Mouse (Mus musculus) gastrocnemius, adult 2 months (tissue): ENCODE results near the gene Smoc1. TPM values are rescaled to one million over a fixed set of nuclear protein-coding genes. Genes with fewer than 3 reads are reported as not detected.

Experiments used
- DNase-seq: peaks from one replicate; pipeline ENCODE4 v3.0.0; 2022
- H3K27ac ChIP-seq: fragments of 200-600 bp; 2 replicates; pipeline ENCODE4 v1.8.1; 2022; ENCODE audit warnings: mild to moderate bottlenecking
- H3K4me3 ChIP-seq: fragments of 200-600 bp; 2 replicates; pipeline ENCODE4 v1.8.1; 2022; ENCODE audit warnings: mild to moderate bottlenecking, moderate library complexity
- CTCF ChIP-seq: fragments of 200-600 bp; IDR thresholded peaks from 2 replicates; pipeline ENCODE4 v1.8.1; 2022; ENCODE audit warnings: antibody characterized with exemption, mild to moderate bottlenecking, moderate library complexity
- intact Hi-C: fragments of 180-260 bp; cut with DNase I; formaldehyde crosslinking; loops from one replicate; pipeline ENCODE4 v1.15.1; 2025
- total RNA-seq, 2 experiments: library from RNA; stranded (reverse); gene quantifications; 2 replicates each; pipeline ENCODE4 v1.2.3; 2021

Smoc1 gene
- total RNA-seq, 2 experiments from 2014 or later: 0.61 to 0.98 TPM

DNA sequence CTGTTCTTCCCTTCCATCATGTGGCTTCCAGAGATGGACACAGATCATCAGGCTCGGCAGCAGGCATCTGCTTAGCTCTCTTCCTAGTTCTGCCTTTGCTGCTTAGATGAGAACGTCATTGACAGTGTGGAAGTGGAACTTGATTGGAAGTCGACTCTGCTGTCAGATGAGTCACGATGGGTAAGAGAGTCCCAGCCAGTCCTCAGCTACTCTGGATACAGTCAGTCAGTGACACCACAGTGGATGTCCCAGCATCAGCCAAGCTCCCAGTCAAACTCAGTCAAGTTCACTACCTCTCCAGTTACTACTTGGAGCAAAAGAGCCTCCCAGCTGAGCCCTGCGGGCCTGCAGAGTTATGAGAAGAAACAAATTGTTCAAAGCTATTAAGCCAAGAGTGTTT is 72.6 kb downstream of the Smoc1 start:
- Histone ChIP-seq H3K4me3 (no peak overlapping the region), H3K27ac (no peak overlapping the region)
- TF ChIP-seq CTCF: no peak
- no peak for DNase-seq
- intact Hi-C loops: no loop called here

DNA sequence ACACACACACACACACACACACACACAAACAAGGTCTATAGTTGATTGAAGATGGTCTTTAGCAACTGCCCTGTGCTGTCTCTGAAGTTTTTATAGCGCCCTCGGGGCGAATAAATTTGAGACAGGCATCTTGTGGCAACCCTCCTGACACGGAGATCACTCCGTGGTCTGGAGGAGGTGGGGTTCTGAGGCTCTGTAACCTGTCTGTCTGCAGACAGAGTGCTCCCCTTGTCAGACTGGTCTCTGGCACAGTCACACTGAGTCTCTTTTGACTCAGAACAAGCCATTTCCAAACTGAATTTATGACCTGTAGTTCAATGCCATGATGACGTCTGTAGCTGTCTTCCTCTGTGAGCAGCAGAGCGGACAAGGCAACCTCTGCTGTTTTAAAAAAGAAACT is 75.1 kb downstream of the Smoc1 start:
- Histone ChIP-seq H3K4me3 (no peak overlapping the region), H3K27ac (no peak overlapping the region)
- TF ChIP-seq CTCF: no peak
- intact Hi-C loops: no loop called here
- no peak for DNase-seq

DNA sequence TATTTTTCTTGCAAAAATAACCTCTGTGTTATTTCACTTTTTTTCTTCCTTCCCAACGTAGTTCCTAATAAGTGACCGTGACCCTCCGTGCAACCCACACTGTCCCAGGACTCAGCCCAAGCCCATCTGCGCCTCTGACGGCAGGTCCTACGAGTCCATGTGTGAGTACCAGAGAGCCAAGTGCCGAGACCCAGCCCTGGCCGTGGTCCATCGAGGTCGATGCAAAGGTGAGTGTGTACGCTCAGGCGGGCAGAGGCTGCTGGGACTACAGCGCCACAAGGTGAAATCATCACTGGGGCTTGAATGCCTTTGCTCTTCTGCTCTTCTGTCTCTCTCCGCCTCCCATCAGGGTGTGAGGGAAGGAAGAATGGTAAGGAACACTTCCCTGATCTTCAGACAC is 77.9 kb downstream of the Smoc1 start:
- Histone ChIP-seq H3K27ac (no peak overlapping the region), H3K4me3 (no peak overlapping the region)
- intact Hi-C loops: no loop called here
- no peak for DNase-seq
- TF ChIP-seq CTCF: no peak

DNA sequence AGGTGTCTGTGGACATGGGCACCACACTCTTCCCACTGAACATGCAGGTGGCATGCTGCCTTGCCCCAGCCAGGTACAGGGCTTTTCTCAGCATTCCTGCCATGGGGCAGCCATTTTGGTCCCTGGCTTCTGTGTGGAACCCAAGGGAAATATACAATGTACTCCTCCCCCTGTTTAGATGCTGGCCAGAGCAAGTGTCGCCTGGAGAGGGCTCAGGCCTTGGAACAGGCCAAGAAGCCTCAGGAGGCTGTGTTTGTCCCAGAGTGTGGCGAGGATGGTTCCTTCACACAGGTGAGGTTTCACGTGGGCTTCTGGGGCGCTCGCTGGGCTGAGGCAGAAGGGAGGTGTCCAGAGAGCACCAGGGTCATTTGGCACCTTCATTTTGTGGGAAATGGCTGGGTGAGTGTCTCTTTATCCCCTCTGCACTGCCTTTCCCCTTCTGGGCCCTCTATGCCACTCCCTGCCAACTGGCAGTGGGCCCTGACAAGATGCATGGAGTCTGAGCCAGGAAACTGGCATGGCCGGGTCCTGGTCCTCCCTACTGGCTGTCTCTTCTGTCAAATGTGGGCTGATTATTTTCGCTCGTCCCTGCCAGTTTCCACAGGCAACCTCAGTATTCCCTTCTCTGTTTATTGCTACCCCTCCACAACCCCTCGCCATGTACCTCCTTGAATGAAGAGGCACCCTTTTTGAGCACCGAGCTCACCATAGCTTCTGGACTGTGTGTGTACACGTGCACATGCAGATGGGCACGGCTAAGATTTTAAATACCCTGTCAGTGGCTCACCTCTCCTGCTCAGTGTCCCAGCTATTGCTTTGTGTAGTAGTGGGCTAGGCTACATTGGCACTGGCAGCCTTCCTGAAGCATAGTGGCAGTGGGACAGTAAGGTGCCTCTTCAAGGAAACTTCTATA is 79.4 kb downstream of the Smoc1 start:
- Histone ChIP-seq H3K4me3 (no peak overlapping the region), H3K27ac (no peak overlapping the region)
- intact Hi-C loops: no loop called here
- TF ChIP-seq CTCF: no peak
- DNase-seq: peak; percentile 25

DNA sequence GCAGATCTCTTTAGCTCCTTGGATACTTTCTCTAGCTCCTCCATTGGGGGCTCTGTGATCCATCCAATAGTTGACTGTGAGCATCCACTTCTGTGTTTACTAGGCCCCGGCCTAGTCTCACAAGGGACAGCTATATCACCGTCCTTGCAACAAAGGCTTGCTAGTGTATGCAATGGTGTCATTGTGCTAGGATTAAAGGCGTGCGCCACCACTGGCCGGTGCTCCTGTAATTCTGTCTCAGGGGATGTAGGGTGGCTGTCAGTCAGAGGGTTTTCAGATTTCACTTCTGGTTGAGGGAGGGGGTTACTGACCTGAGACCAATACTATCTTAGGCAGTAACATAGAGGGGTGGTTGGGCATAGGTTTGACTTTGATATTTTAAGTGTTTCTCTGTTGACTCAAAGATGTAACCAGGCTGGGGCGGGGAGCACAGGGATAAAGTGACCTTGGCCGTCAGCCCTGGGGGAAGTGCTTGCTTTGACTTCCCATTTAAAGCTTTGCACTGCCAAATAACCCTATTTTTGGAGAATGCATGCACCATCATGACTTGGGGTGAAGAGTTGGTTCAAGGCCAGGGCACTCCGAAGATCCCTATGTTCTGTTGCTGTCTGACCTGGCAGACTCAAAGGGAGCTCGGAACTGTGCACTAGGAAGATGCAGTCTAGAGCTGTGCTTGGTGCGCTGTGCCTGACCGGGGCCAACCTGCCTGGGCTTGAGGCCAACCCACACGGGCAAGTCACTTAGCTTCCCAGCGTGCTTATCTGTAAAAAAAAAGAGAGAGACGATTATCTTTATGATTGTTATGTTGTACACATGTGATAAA is 80.9 kb downstream of the Smoc1 start:
- TF ChIP-seq CTCF: no peak
- H3K27ac ChIP-seq: no peak overlapping the region
- no peak overlapping the region for H3K4me3 ChIP-seq
- intact Hi-C loops: no loop called here
- DNase-seq: no peak

DNA sequence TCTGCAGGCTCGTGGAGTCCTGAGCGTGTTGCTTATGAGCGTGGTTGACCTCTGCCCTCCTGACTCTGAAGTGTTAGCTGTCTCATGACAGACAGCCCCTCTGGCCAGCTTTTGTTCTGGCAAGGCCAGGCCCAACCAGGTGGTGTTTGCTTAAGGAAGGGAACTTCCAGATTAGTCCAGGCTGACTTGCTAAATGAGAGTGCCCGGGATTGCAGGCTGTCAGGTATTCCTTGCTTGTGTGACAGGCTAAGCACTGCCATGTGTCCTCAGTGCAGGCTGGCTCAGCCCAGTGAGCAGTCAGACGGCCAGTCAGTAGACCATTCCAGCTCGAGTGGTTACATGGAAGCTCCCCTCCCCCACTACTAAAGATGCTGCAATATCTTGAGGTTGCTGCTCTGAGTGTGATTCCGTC is 82.0 kb downstream of the Smoc1 start:
- TF ChIP-seq CTCF: no peak
- H3K27ac ChIP-seq: no peak overlapping the region
- intact Hi-C loops: no loop called here
- H3K4me3 ChIP-seq: no peak overlapping the region
- no peak for DNase-seq

DNA sequence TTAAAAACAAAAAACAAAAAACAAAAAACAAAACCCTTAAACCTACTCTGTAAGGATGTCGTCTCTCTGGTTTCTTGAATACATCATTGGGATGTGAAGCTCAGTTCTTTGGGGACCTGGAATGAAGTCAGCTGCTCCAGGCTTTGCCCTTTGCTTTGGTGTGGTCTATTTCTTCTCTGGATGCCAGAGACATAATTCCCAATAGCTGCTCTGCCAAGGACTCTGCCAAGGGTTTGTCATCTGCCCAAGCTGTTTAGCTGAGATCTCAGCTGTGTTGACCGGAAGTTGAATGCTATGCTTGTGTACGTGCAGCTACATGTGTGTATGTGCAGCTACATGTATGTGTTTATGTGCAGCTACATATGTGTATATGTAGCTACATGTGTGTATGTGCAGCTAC is 83.4 kb downstream of the Smoc1 start:
- intact Hi-C loops: no loop called here
- TF ChIP-seq CTCF: no peak
- no peak overlapping the region for H3K27ac ChIP-seq
- no peak overlapping the region for H3K4me3 ChIP-seq
- DNase-seq: no peak

DNA sequence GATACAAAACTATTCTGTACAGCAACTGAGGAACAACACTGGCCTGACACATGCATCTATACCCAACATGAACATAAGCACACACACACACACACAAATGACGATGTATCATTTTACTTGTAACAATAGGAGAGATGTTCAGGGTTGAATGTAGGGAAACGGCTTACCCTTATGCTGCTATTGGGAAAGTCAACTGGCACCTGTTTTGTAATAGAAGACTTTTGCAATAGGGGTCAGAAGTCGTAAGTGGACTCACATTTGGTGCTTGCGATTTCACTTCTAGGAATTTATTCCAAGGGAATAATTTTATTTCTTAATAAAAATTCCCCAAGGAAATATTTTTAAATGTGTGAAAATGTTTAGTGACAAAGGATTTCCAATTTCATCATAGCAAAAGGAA is 85.7 kb downstream of the Smoc1 start:
- Histone ChIP-seq H3K27ac (no peak overlapping the region), H3K4me3 (no peak overlapping the region)
- TF ChIP-seq CTCF: no peak
- intact Hi-C loops: no loop called here
- no peak for DNase-seq

DNA sequence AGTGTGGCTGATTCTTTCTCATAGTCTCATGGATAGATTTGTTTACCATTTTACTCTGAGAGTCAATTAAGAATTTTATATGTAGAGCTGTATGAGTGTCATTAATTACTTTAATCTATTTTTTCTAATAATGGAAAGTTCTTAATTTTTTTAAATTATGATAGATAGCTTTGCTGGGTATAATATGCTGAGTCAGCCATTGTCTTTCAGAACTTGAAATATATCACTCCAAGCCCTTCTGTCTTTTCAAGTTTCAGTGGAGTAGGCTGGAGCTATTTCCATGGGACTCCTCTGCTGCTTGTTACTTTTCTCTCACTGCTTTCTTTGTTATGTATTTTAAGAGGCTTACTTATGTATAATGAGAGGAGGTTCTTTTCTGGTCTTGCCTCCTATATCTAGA is 93.7 kb downstream of the Smoc1 start:
- H3K27ac ChIP-seq: no peak overlapping the region
- no peak for DNase-seq
- no peak for TF ChIP-seq CTCF
- intact Hi-C loops: no loop called here
- H3K4me3 ChIP-seq: no peak overlapping the region

DNA sequence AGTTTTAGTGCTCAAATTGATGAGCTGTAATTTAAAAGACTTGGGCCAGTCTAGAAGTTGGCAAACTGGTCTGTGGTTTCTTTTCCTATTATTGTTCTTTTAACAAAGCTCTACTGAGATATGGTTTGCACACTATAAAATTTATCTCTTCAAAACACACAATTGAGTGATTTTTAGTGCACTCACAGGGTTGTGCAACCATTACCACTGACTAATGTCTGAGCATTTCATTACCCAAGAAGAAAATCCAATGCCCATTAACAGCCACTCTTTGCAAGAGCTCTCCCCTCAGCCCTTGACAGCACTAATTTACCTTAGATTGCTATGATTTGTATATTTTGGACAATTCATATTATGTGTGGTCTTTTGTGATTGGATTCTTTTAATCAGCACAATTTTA is 97.2 kb downstream of the Smoc1 start:
- TF ChIP-seq CTCF: no peak
- no peak overlapping the region for H3K4me3 ChIP-seq
- H3K27ac ChIP-seq: no peak overlapping the region
- DNase-seq: no peak
- intact Hi-C loops: no loop called here

DNA sequence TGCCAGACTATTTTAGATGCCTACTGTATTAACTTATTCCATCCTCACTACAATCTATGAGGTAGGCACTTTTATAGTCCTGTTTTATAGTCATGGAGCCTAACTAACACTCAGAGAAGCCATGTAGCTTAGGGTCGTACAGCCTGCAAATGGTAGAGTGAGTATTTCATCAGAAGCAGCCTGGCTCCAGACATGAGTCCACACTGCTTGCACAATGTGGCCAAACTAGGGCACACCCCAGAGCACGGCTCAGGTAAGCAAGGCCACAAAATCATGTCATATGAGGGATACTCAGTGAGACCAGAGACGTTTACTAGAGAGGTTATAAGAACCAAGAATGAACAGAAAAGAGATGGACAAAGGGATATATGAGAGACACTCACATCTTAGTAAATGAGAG is 100.2 kb downstream of the Smoc1 start:
- intact Hi-C loops: no loop called here
- no peak for TF ChIP-seq CTCF

DNA sequence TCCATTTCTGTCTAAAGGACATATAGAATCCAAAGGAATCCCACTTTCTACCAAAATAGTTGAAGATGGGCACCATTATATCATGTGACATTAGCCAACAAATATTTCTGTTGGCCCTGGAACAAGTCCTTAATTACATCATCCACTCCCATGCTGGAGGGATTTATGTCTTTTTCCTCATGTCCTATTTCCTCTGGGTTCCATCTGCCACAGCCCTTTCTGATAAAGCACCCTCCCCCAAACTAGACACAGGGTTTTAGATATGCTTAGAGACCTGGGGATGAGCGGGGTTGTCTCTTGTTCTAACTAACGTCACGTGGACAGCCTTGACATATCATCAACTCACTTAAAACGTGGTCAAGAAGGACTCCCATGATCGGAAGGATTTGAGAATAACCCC is 102.1 kb downstream of the Smoc1 start:
- Histone ChIP-seq H3K27ac (no peak overlapping the region), H3K4me3 (no peak overlapping the region)
- intact Hi-C loops: no loop called here
- DNase-seq: no peak
- no peak for TF ChIP-seq CTCF

More for the DNA sequence above, 100.2 kb downstream of the Smoc1 start:
- H3K27ac ChIP-seq: no peak overlapping the region
- DNase-seq: no peak
- no peak overlapping the region for H3K4me3 ChIP-seq

DNA sequence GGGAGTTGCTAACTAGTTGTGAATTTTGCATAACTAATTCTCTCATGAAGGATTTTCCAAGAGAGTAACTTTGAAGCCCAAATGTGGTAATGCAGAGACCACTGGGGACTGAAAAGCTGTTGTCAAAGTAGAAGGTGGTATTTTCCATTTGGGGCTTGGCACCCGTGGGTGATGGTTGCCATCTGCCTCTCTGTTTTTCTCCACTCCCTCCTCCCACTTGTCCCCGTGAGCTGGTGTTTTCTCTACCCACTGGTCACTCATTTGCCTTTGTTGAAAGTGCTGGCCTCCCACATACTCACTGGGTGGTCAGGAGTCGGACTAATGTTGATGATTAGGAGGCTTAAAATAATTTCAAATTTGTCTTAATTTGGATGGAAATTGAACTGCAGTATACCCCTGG is 104.1 kb downstream of the Smoc1 start:
- H3K4me3 ChIP-seq: no peak overlapping the region
- DNase-seq: no peak
- intact Hi-C loops: no loop called here
- H3K27ac ChIP-seq: no peak overlapping the region
- no peak for TF ChIP-seq CTCF
